Mouse (Mus musculus) ES-E14 (cell line): ENCODE data around the gene Ccdc3. TPM values are rescaled to one million over a fixed set of nuclear protein-coding genes. Genes with fewer than 3 reads are reported as not detected.

Experiments
- DNase-seq: peaks from one replicate; pipeline ENCODE4 v3.0.0-alpha.2; 2013; ENCODE audit warnings: low read depth, low spot score
- H3K27ac ChIP-seq: 2 replicates; pipeline ENCODE4 v1.5.1; 2012; ENCODE audit warnings: low read depth, mild to moderate bottlenecking, low read length, moderate library complexity, mixed read lengths; ENCODE audit not compliant: poor library complexity, insufficient read depth, severe bottlenecking
- H3K36me3 ChIP-seq: 2 replicates; pipeline ENCODE4 v1.6.1; 2012; ENCODE audit warnings: mild to moderate bottlenecking, low read length, moderate library complexity, mixed read lengths; ENCODE audit not compliant: control insufficient read depth, poor library complexity, insufficient read depth, severe bottlenecking
- H3K4me1 ChIP-seq, 2 experiments: fragments of 150-350 bp in 1 of 2; sonication (generic) in 1 of 2; 2 replicates each; pipeline ENCODE4 v1.6.1; 2012; ENCODE audit warnings: low read length in 2 of 2, mild to moderate bottlenecking in 1 of 2, mixed read lengths in 1 of 2; ENCODE audit not compliant: control insufficient read depth in 2 of 2, insufficient read depth in 2 of 2, poor library complexity in 1 of 2
- H3K4me3 ChIP-seq, 2 experiments: fragments of 150-350 bp in 1 of 2; sonication (generic) in 1 of 2; 2 replicates each; pipeline ENCODE4 v1.5.1; 2012; ENCODE audit warnings: low read length in 2 of 2, low read depth in 1 of 2, mild to moderate bottlenecking in 1 of 2, mixed read lengths in 1 of 2; ENCODE audit not compliant: insufficient read depth in 1 of 2, poor library complexity in 1 of 2, severe bottlenecking in 1 of 2
- H3K9ac ChIP-seq: 2 replicates; pipeline ENCODE4 v1.6.1; 2012; ENCODE audit warnings: low read depth, mild to moderate bottlenecking, low read length, mixed read lengths; ENCODE audit not compliant: poor library complexity, insufficient read depth, severe bottlenecking
- H3K9me3 ChIP-seq: fragments of 150-350 bp; sonication (generic); 2 replicates; pipeline ENCODE4 v1.6.1; 2012; ENCODE audit warnings: low read depth, mild to moderate bottlenecking, low read length; ENCODE audit not compliant: control insufficient read depth, insufficient read depth
- CHD2 ChIP-seq: IDR thresholded peaks from 2 replicates; pipeline ENCODE4 v1.6.1; 2014; ENCODE audit warnings: mild to moderate bottlenecking, low read depth, low read length, inconsistent platforms
- HCFC1 ChIP-seq: IDR thresholded peaks from 2 replicates; pipeline ENCODE4 v1.6.1; 2012; ENCODE audit warnings: low read length, inconsistent platforms, borderline replicate concordance; ENCODE audit not compliant: insufficient read depth
- MAFK ChIP-seq: IDR thresholded peaks from 2 replicates; pipeline ENCODE4 v1.6.1; 2014; ENCODE audit warnings: mild to moderate bottlenecking, low read depth, low read length, inconsistent platforms; ENCODE audit not compliant: insufficient read depth
- ZC3H11A ChIP-seq: IDR thresholded peaks from 2 replicates; pipeline ENCODE4 v1.6.1; 2012; ENCODE audit warnings: low read depth, mild to moderate bottlenecking, inconsistent platforms, low read length, borderline replicate concordance
- ZNF384 ChIP-seq: IDR thresholded peaks from 2 replicates; pipeline ENCODE4 v1.6.1; 2012; ENCODE audit warnings: low read depth, low read length, inconsistent platforms
- in situ Hi-C, 2 experiments: fragments of 600-800 bp; cut with MboI; formaldehyde crosslinking; loops; one replicate each; pipeline ENCODE4 v1.15.1; 2025; ENCODE audit warnings: low sequenced_read_pairs in 2 of 2, inconsistent platforms in 1 of 2; ENCODE audit not compliant: unreplicated experiment in 2 of 2
- total RNA-seq: library from RNA; depleted of rRNA; stranded (reverse); fragments of 300-350 nt; gene quantifications from 2 replicates; pipeline ENCODE4 v1.2.3, GENCODE M21; 2012

Gene Ccdc3
- total RNA-seq, 1 experiment: 9.2 TPM

DNA sequence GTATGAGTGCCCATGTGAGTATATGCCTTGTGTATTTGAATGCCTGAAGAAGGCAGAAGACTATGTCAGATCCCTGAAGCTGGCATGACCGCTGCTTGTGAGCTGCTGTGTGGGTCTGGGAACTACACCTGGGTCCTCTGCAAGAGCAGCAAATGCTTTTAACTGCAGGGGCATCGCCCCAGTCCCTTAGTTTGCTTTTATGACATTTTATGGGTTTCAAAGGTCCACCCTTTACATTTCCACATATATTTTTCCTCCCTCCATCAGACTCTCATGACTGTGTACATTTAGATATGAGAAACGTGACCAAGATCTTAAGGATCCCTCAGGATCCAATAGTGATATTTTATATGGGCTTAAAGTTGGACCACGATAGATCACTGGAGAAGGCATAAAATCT is 55.5 kb downstream of the Ccdc3 start:
- H3K9me3 ChIP-seq: no peaks in the 10 kb centered on the region
- no peak overlapping the region for H3K4me3 ChIP-seq
- no peaks in the 10 kb centered on the region for H3K4me1 ChIP-seq
- no peak overlapping the region for H3K9ac ChIP-seq
- DNase-seq: no peak
- TF ChIP-seq HCFC1: no peak
- H3K36me3 ChIP-seq: no peaks in the 10 kb centered on the region
- in situ Hi-C loops: no loop called here
- H3K27ac ChIP-seq: no peak overlapping the region

DNA sequence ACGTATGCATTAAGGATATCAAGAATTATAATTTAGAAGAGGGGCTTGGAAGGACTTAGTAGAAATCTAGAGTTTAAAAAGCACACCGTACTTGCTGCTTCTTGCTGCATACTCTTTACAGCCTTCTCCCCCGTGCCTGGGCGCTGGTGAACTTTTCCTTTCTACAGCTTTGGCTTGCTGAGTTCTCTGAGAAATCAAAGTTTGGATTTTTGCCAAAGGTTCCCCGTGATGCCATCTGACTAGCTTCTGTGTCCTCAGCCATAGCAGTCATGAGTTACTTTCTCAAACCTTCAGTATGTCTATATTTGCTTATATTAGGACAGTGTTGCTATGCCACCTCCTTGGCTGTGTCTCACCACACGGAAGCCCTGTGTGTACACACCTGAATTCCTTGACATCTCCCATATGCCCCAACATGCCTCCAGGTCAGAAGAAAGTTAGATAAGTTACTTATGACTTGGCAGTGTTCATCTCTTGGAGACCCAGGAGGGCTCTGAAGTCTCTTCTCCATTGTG is 57.2 kb downstream of the Ccdc3 start:
- Histone ChIP-seq H3K9ac (no peak overlapping the region), H3K4me1 (no peaks in the 10 kb centered on the region), H3K9me3 (no peaks in the 10 kb centered on the region), H3K36me3 (no peaks in the 10 kb centered on the region), H3K4me3 (no peak overlapping the region), H3K27ac (no peak overlapping the region)
- no peak for DNase-seq
- in situ Hi-C loops: no loop called here
- TF ChIP-seq ZC3H11A: no peak
- TF ChIP-seq CHD2: no peak
- no peak for TF ChIP-seq MAFK
- no peak for TF ChIP-seq ZNF384
- no peak for TF ChIP-seq HCFC1

DNA sequence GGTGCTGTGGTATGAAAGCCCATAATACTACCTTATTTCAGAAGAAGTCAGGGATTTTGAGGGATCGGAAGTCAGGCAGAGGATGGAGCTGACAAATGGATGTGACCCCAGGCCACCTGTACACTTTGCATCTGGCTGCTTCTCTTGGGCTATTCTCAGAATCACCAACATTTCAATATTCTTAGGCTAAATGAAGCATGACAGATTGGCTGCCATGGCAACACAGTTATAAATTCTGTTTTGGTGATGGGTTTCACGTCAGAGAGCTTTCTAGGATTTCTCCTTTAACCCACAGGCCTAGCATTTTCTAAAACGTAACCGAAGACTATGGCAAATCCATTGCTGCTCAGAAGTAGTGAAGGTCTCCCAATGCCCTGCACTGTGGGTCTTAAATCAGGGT is 59.9 kb downstream of the Ccdc3 start:
- Histone ChIP-seq H3K9ac (no peak overlapping the region), H3K27ac (no peak overlapping the region), H3K9me3 (no peaks in the 10 kb centered on the region), H3K36me3 (no peaks in the 10 kb centered on the region), H3K4me1 (no peaks in the 10 kb centered on the region), H3K4me3 (no peak overlapping the region)
- no peak for TF ChIP-seq CHD2
- no peak for TF ChIP-seq ZC3H11A
- TF ChIP-seq ZNF384: no peak
- no peak for TF ChIP-seq MAFK
- TF ChIP-seq HCFC1: no peak
- no peak for DNase-seq
- in situ Hi-C loops: no loop called here

DNA sequence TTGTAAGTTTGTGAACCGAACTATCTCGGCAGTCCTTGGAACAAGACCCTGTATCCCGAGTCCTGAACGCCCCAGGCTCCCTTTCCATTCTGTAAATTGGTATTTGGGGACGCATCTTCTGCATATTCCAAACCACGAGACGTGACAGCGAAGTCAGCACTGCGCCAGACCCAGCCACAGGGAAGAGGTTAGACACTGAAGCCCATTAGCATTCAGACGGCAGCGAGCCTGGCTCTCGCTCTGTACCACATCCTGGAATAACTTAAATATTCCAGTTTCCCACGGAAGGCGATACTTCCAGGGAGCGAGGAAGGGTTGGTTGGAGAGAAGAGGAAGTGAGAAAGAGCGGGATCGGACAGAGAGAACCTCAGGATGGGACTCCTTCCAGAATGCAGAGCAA is 61.7 kb downstream of the Ccdc3 start:
- Histone ChIP-seq H3K27ac (no peak overlapping the region), H3K9ac (no peak overlapping the region), H3K4me1 (no peaks in the 10 kb centered on the region), H3K9me3 (no peaks in the 10 kb centered on the region), H3K36me3 (no peaks in the 10 kb centered on the region), H3K4me3 (no peak overlapping the region)
- DNase-seq: no peak
- in situ Hi-C loops: no loop called here
- no peak for TF ChIP-seq HCFC1
- TF ChIP-seq ZNF384: no peak
- no peak for TF ChIP-seq ZC3H11A
- TF ChIP-seq MAFK: no peak
- no peak for TF ChIP-seq CHD2

DNA sequence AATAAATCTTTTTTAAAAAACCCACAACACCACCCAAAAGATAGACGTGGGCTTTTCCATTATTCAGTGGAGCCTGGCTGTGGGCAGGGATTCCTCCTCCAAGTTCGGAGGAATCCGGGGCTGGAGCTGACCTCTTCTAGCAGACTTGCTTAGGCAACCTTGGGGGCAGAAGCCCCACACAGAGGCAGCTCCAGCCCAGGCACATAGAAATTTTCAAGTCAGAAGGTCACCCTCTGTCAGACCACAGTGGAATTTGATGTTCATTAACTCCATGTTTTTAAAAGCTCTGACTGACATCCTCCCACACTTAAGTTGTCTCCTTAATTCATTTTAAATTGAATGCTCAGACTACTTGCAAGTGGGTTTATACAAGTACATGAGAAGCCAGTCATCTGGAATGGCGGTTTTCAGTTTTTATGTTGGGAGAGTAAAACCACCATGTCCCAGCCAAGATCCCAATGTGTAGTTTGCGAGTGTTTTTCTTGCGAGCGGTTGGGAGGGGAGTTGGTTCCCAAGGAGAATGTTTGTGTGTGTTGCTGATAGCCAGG is 63.3 kb downstream of the Ccdc3 start:
- Histone ChIP-seq H3K9ac (no peak overlapping the region), H3K9me3 (no peaks in the 10 kb centered on the region), H3K4me1 (no peaks in the 10 kb centered on the region), H3K4me3 (no peak overlapping the region), H3K27ac (no peak overlapping the region), H3K36me3 (no peaks in the 10 kb centered on the region)
- no peak for TF ChIP-seq CHD2
- no peak for DNase-seq
- in situ Hi-C loops: no loop called here
